Mouse (Mus musculus) forebrain, embryonic 15.5 days (tissue): ENCODE results near the gene Defb20. TPM values are rescaled to one million over a fixed set of nuclear protein-coding genes. Genes with fewer than 3 reads are reported as not detected.
"Not testable (repeated sequence)": the region's sequence is repeated elsewhere in the genome, so short reads cannot be mapped to it uniquely, and the experiment has no call there.

Experiments
- ATAC-seq: fragments of 200-750 bp; cut with Nextera tagmentation; replicated peaks from 2 replicates; pipeline ENCODE4 v1.8.0; 2017; ENCODE audit warnings: mild to moderate bottlenecking, moderate TSS enrichment, moderate library complexity
- H3K27ac ChIP-seq: fragments of 300-500 bp; sonication (generic); replicated peaks from 2 replicates; pipeline ENCODE4 v1.5.1; 2015; ENCODE audit warnings: mild to moderate bottlenecking, inconsistent platforms
- H3K27me3 ChIP-seq: fragments of 300-500 bp; sonication (generic); 2 replicates; pipeline ENCODE4 v1.6.1; 2015; ENCODE audit warnings: inconsistent platforms
- H3K36me3 ChIP-seq: fragments of 300-500 bp; sonication (generic); 2 replicates; pipeline ENCODE4 v1.6.1; 2015; ENCODE audit warnings: mild to moderate bottlenecking, inconsistent platforms
- H3K4me1 ChIP-seq: fragments of 300-500 bp; sonication (generic); 2 replicates; pipeline ENCODE4 v1.6.1; 2015; ENCODE audit warnings: inconsistent platforms
- H3K4me2 ChIP-seq: fragments of 300-500 bp; sonication (generic); replicated peaks from 2 replicates; pipeline ENCODE4 v1.6.1; 2015; ENCODE audit warnings: mild to moderate bottlenecking, inconsistent platforms
- H3K4me3 ChIP-seq: fragments of 300-500 bp; sonication (generic); 2 replicates; pipeline ENCODE4 v1.5.1; 2015; ENCODE audit warnings: mild to moderate bottlenecking, inconsistent platforms
- H3K9ac ChIP-seq: fragments of 300-500 bp; sonication (generic); replicated peaks from 2 replicates; pipeline ENCODE4 v1.6.1; 2015; ENCODE audit warnings: mild to moderate bottlenecking, inconsistent platforms
- H3K9me3 ChIP-seq: fragments of 300-500 bp; sonication (generic); 2 replicates; pipeline ENCODE4 v1.6.1; 2016; ENCODE audit warnings: inconsistent platforms
- WGBS: fragments of 180-500 bp; shearing (Covaris S2); methylation state at CpG from one replicate; pipeline ENCODE4 v1.1.7; 2015; ENCODE audit warnings: mixed read lengths; 5-methylcytosine and 5-hydroxymethylcytosine counted together
- polyA plus RNA-seq: library from polyadenylated mRNA; unstranded; fragments of >200 nt; fragmentation: Nextera tagmentation; extraction: Ambion mirVana; gene quantifications from 2 replicates; pipeline ENCODE4 v1.2.1, GENCODE M21; 2015

Gene Defb20
- not detected in 2 replicates for polyA plus RNA-seq

DNA sequence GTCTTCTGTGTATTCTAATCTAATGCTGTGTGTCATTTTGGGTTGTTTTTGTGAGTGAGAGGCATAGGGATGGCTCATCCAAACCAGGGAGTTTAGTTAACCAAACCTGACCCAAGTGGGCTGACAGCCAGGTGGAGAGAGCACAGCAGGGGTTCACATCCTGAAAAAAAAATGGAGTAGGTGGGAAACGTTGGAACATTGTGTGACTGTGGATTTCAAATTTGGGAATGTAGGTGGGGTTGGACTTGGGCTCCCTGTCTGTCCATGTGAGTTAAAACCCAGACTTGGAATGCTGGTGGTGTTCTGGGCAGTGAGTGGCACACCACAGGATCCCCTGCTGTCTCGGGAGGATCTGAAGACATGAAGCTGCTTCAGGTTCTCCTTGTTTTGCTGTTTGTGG, at the start of gene Defb20:
Gene Defb20 (plus strand): TSS at position 301 of the 400 bp plus-strand sequence.
- Histone ChIP-seq H3K4me3 (no peak within 1 kb of the TSS), H3K9ac (no peak within 1 kb of the TSS), H3K9me3 (no peaks in the 10 kb centered on the region), H3K36me3 (no peaks in the 10 kb centered on the region), H3K27ac (no peak within 1 kb of the TSS), H3K4me1 (no peaks in the 10 kb centered on the region), H3K4me2 (no peak within 1 kb of the TSS), H3K27me3 (no peaks in the 10 kb centered on the region)
- no peak for ATAC-seq
- 66% methylated on average over 2 of the region's 2 CpGs for WGBS

GRCm38 (mm10) chr2:152427493-152427892, 49.4 kb upstream of the Defb20 start:
- 0 out of 2 replicates have a peak, but pooled peaks have one; percentile 41 for ATAC-seq

GRCm38 (mm10) chr2:152428481-152428880, 48.4 kb upstream of the Defb20 start:
- 73% methylated on average over 2 of the region's 2 CpGs for WGBS
- ATAC-seq, H3K27me3 ChIP-seq, H3K9me3 ChIP-seq, H3K4me2 ChIP-seq, H3K36me3 ChIP-seq, H3K9ac ChIP-seq, H3K4me1 ChIP-seq, H3K4me3 ChIP-seq, H3K27ac ChIP-seq: not testable (repeated sequence)

More at GRCm38 (mm10) chr2:152427493-152427892, 49.4 kb upstream of the Defb20 start:
- Histone ChIP-seq H3K9ac (no peak overlapping the region), H3K27ac (no peak overlapping the region), H3K4me3 (0 out of 2 replicates have a peak overlapping the region, but pooled peaks have one; percentile 1), H3K27me3 (no peaks in the 10 kb centered on the region), H3K9me3 (no peaks in the 10 kb centered on the region), H3K4me1 (peaks cover 7% of the 10 kb centered on the region; the same call in 1 of the 2 replicates), H3K4me2 (peak overlapping the region; percentile 22), H3K36me3 (no peaks in the 10 kb centered on the region)
- 3% methylated on average over 12 of the region's 12 CpGs for WGBS

- no peak for ATAC-seq
- Histone ChIP-seq H3K4me3 (no peak overlapping the region), H3K4me1 (0 out of 2 replicates have a peak, but pooled peaks cover 11% of the 10 kb centered on the region), H3K36me3 (no peaks in the 10 kb centered on the region), H3K9me3 (no peaks in the 10 kb centered on the region), H3K4me2 (no peak overlapping the region), H3K9ac (no peak overlapping the region), H3K27me3 (no peaks in the 10 kb centered on the region), H3K27ac (no peak overlapping the region)
- 57% methylated on average over 7 of the region's 7 CpGs for WGBS
Observed at GRCm38 (mm10) chr2:152436405-152436901, 40.4 kb upstream of the Defb20 start.

GRCm38 (mm10) chr2:152436983-152437860, 39.6 kb upstream of the Defb20 start:
- no peaks in the 10 kb centered on the region for H3K36me3 ChIP-seq
- H3K4me2 ChIP-seq: peak overlapping the region; percentile 52
- WGBS: 4% methylated on average over 23 of the region's 23 CpGs
- 0 out of 2 replicates have a peak, but pooled peaks cover 11% of the 10 kb centered on the region for H3K4me1 ChIP-seq
- peak overlapping the region; percentile 33 for H3K4me3 ChIP-seq
- peak; percentile 84 for ATAC-seq
- H3K9ac ChIP-seq: peak overlapping the region; percentile 40
- no peaks in the 10 kb centered on the region for H3K9me3 ChIP-seq
- H3K27ac ChIP-seq: no peak overlapping the region
- H3K27me3 ChIP-seq: no peaks in the 10 kb centered on the region

- Histone ChIP-seq H3K9me3 (no peaks in the 10 kb centered on the region), H3K27ac (no peak overlapping the region), H3K4me3 (no peak overlapping the region), H3K4me2 (no peak overlapping the region), H3K4me1 (0 out of 2 replicates have a peak, but pooled peaks cover 13% of the 10 kb centered on the region), H3K27me3 (no peaks in the 10 kb centered on the region), H3K36me3 (no peaks in the 10 kb centered on the region), H3K9ac (no peak overlapping the region)
- no peak for ATAC-seq
- 63% methylated on average over 1 of the region's 1 CpGs for WGBS
Observed at GRCm38 (mm10) chr2:152438963-152439362, 37.9 kb upstream of the Defb20 start.

GRCm38 (mm10) chr2:152439833-152440232, 37.0 kb upstream of the Defb20 start:
- Histone ChIP-seq H3K27me3 (no peaks in the 10 kb centered on the region), H3K27ac (no peak overlapping the region), H3K4me1 (0 out of 2 replicates have a peak, but pooled peaks cover 13% of the 10 kb centered on the region), H3K4me2 (no peak overlapping the region), H3K4me3 (no peak overlapping the region), H3K36me3 (no peaks in the 10 kb centered on the region), H3K9me3 (no peaks in the 10 kb centered on the region), H3K9ac (no peak overlapping the region)
- WGBS: 83% methylated on average over 2 of the region's 2 CpGs
- ATAC-seq: no peak

- H3K27ac ChIP-seq: no peak overlapping the region
- no peak for ATAC-seq
Observed at GRCm38 (mm10) chr2:152442322-152442721, 34.5 kb upstream of the Defb20 start.

DNA sequence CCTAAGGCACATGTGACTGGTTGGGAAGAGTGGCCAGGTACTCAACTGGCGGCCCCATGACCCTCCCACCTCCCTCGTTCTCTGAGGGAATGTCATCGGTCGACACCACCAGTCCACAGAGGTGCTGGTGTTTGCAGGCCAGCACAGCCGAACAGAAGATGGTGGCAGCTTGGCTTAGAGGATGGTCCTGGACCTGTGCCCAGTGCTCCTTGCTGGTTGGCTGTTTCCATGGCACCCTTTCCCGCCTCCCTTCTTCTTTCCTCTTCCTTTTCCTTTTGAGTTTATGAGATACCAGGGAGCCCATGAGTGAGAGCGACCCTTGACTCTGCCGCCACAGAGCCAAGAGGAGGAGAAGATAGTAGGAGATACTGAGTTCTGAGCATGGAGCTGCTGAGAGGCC, 33.6 kb upstream of the Defb20 start:
- no peaks in the 10 kb centered on the region for H3K36me3 ChIP-seq
- no peaks in the 10 kb centered on the region for H3K27me3 ChIP-seq
- H3K4me1 ChIP-seq: 0 out of 2 replicates have a peak, but pooled peaks cover 2% of the 10 kb centered on the region
- no peak overlapping the region for H3K4me2 ChIP-seq
- no peak overlapping the region for H3K27ac ChIP-seq
- H3K9me3 ChIP-seq: no peaks in the 10 kb centered on the region
- 63% methylated on average over 8 of the region's 8 CpGs for WGBS
- 0 out of 2 replicates have a peak, but pooled peaks have one; percentile 32 for ATAC-seq
- H3K4me3 ChIP-seq: no peak overlapping the region
- no peak overlapping the region for H3K9ac ChIP-seq

More at GRCm38 (mm10) chr2:152442322-152442721, 34.5 kb upstream of the Defb20 start:
- Histone ChIP-seq H3K36me3 (no peaks in the 10 kb centered on the region), H3K4me2 (no peak overlapping the region), H3K27me3 (no peaks in the 10 kb centered on the region), H3K4me3 (no peak overlapping the region), H3K9me3 (no peaks in the 10 kb centered on the region), H3K4me1 (0 out of 2 replicates have a peak, but pooled peaks cover 4% of the 10 kb centered on the region), H3K9ac (no peak overlapping the region)
- WGBS: 81% methylated on average over 4 of the region's 4 CpGs

DNA sequence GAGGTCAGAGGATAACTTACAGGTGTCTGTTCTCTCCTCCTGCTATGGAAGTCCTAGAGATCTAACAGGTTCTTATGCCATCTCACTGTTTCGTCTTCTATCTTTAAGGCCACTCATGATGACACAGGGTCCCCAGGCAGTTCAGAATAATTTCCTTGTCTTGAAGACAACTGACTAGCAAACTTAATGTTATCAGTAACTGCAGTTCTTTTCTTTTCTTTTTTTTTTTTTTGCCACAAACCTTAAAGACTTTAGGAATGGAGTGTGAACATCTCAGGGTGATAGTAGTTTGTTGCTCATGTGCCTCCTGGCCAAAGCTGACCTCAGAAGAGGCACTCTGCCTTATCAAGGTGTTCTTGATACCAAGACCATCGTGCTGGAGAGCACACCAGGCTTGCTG, 30.2 kb upstream of the Defb20 start:
- no peak overlapping the region for H3K4me3 ChIP-seq
- H3K27me3 ChIP-seq: no peaks in the 10 kb centered on the region
- 89% methylated on average over 2 of the region's 2 CpGs for WGBS
- no peaks in the 10 kb centered on the region for H3K36me3 ChIP-seq
- no peak overlapping the region for H3K27ac ChIP-seq
- ATAC-seq: no peak
- no peak overlapping the region for H3K9ac ChIP-seq
- H3K9me3 ChIP-seq: no peaks in the 10 kb centered on the region
- H3K4me1 ChIP-seq: 0 out of 2 replicates have a peak, but pooled peaks cover 2% of the 10 kb centered on the region
- no peak overlapping the region for H3K4me2 ChIP-seq

GRCm38 (mm10) chr2:152447461-152447860, 29.4 kb upstream of the Defb20 start:
- 0 out of 2 replicates have a peak, but pooled peaks cover 2% of the 10 kb centered on the region for H3K4me1 ChIP-seq
- H3K9ac ChIP-seq: no peak overlapping the region
- H3K27ac ChIP-seq: no peak overlapping the region
- WGBS: 56% methylated on average over 5 of the region's 5 CpGs
- no peak overlapping the region for H3K4me3 ChIP-seq
- no peak overlapping the region for H3K4me2 ChIP-seq
- H3K36me3 ChIP-seq: no peaks in the 10 kb centered on the region
- no peaks in the 10 kb centered on the region for H3K9me3 ChIP-seq
- H3K27me3 ChIP-seq: no peaks in the 10 kb centered on the region
- ATAC-seq: no peak

DNA sequence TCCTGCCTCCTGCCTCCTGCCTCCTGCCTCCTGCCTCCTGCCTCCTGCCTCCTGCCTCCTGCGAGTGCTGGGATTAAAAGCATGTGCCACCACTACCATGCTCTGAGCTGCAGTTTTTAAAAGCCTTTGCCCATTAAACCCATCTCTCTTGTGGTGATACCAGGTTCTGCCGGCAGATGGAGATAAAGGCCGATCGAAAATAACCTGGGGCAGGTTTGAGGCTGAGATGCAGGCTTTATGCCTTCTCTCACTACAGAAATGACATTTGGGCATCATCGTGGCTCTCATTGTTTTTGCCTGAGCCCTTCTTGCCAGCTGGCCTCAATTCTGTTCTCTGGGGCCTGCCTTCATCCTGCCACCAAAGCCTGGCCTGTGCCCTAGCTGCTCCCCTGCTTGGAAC, 26.6 kb upstream of the Defb20 start:
- no peaks in the 10 kb centered on the region for H3K27me3 ChIP-seq
- 5% methylated on average over 5 of the region's 5 CpGs for WGBS

More for the DNA sequence above, 26.6 kb upstream of the Defb20 start:
- no peak overlapping the region for H3K9ac ChIP-seq
- H3K36me3 ChIP-seq: no peaks in the 10 kb centered on the region
- no peak for ATAC-seq
- no peak overlapping the region for H3K4me3 ChIP-seq
- no peak overlapping the region for H3K4me2 ChIP-seq
- no peak overlapping the region for H3K27ac ChIP-seq
- no peaks in the 10 kb centered on the region for H3K9me3 ChIP-seq
- H3K4me1 ChIP-seq: no peaks in the 10 kb centered on the region
